Mouse (Mus musculus): ENCODE data around the gene Rmi1. TPM values are rescaled to one million over a fixed set of nuclear protein-coding genes. Genes with fewer than 3 reads are reported as not detected.

The Rmi1 gene
- polyA plus RNA-seq, 1 experiment = 2.8 TPM

- no peak overlapping the region for H3K4me3 ChIP-seq (replicated peaks)
- no peaks in the 10 kb centered on the region for H3K4me1 ChIP-seq
- no peaks in the 10 kb centered on the region for H3K36me3 ChIP-seq (replicated peaks; ENCODE audit: low read length)
- TF ChIP-seq FLI1 (IDR thresholded peaks at IDR 0.05; ENCODE audit: low read length) (no peak), GATA1 (IDR thresholded peaks at IDR 0.05; ENCODE audit: borderline replicate concordance, low read length) (no peak)
- peaks cover 18% of the 10 kb centered on the region for H3K9me3 ChIP-seq
- H3K27me3 ChIP-seq (replicated peaks) = peaks cover 34% of the 10 kb centered on the region
Observed at GRCm38 (mm10) chr13:58422242-58422641, 20.2 kb downstream of the Rmi1 start.

GRCm38 (mm10) chr13:58423061-58423660 is 21.1 kb downstream of the Rmi1 start:
- Histone ChIP-seq H3K4me1 (no peaks in the 10 kb centered on the region), H3K4me3 (replicated peaks) (no peak overlapping the region), H3K36me3 (replicated peaks; ENCODE audit: low read length) (no peaks in the 10 kb centered on the region), H3K9me3 (peaks cover 14% of the 10 kb centered on the region; the same call in 1 of the 2 replicates), H3K27me3 (replicated peaks) (peaks cover 37% of the 10 kb centered on the region)
- TF ChIP-seq FLI1 (IDR thresholded peaks at IDR 0.05; ENCODE audit: low read length) (no peak), GATA1 (IDR thresholded peaks at IDR 0.05; ENCODE audit: borderline replicate concordance, low read length) (no peak)

GRCm38 (mm10) chr13:58439716-58440115 is 37.7 kb downstream of the Rmi1 start:
- TF ChIP-seq FLI1 (IDR thresholded peaks at IDR 0.05; ENCODE audit: low read length) (no peak), GATA1 (IDR thresholded peaks at IDR 0.05; ENCODE audit: borderline replicate concordance, low read length) (no peak)
- H3K9me3 ChIP-seq = peaks cover 22% of the 10 kb centered on the region
- peaks cover 42% of the 10 kb centered on the region for H3K27me3 ChIP-seq (replicated peaks)
- peaks cover 9% of the 10 kb centered on the region for H3K4me1 ChIP-seq
- H3K4me3 ChIP-seq (replicated peaks) = no peak overlapping the region
- H3K36me3 ChIP-seq (replicated peaks; ENCODE audit: low read length) = no peaks in the 10 kb centered on the region

- Histone ChIP-seq H3K9me3 (peaks cover 10% of the 10 kb centered on the region), H3K36me3 (replicated peaks; ENCODE audit: low read length) (no peaks in the 10 kb centered on the region), H3K27me3 (replicated peaks) (peaks cover 62% of the 10 kb centered on the region), H3K4me3 (replicated peaks) (no peak overlapping the region), H3K4me1 (peaks cover 9% of the 10 kb centered on the region)
- no peak for TF ChIP-seq GATA1 (IDR thresholded peaks at IDR 0.05; ENCODE audit: borderline replicate concordance, low read length)
- no peak for TF ChIP-seq FLI1 (IDR thresholded peaks at IDR 0.05; ENCODE audit: low read length)
Observed at GRCm38 (mm10) chr13:58443326-58443725, 41.3 kb downstream of the Rmi1 start.

- Histone ChIP-seq H3K4me3 (replicated peaks) (peak overlapping the region; percentile 29), H3K27me3 (replicated peaks) (peaks cover 65% of the 10 kb centered on the region), H3K4me1 (peaks cover 9% of the 10 kb centered on the region), H3K36me3 (replicated peaks; ENCODE audit: low read length) (no peaks in the 10 kb centered on the region), H3K9me3 (peaks cover 10% of the 10 kb centered on the region)
- TF ChIP-seq GATA1 (IDR thresholded peaks at IDR 0.05; ENCODE audit: borderline replicate concordance, low read length) (no peak), FLI1 (IDR thresholded peaks at IDR 0.05; ENCODE audit: low read length) (no peak)
Observed at GRCm38 (mm10) chr13:58443787-58444186, 41.7 kb downstream of the Rmi1 start.

GRCm38 (mm10) chr13:58446541-58446940 is 44.5 kb downstream of the Rmi1 start:
- Histone ChIP-seq H3K4me1 (peaks cover 9% of the 10 kb centered on the region), H3K9me3 (peaks cover 10% of the 10 kb centered on the region), H3K36me3 (replicated peaks; ENCODE audit: low read length) (no peaks in the 10 kb centered on the region), H3K27me3 (replicated peaks) (peaks cover 76% of the 10 kb centered on the region), H3K4me3 (replicated peaks) (no peak overlapping the region)
- TF ChIP-seq GATA1 (IDR thresholded peaks at IDR 0.05; ENCODE audit: borderline replicate concordance, low read length) (no peak), FLI1 (IDR thresholded peaks at IDR 0.05; ENCODE audit: low read length) (no peak)

- Histone ChIP-seq H3K9me3 (peaks cover 4% of the 10 kb centered on the region), H3K4me1 (peaks cover 9% of the 10 kb centered on the region), H3K4me3 (replicated peaks) (no peak overlapping the region), H3K36me3 (replicated peaks; ENCODE audit: low read length) (no peaks in the 10 kb centered on the region), H3K27me3 (replicated peaks) (peaks cover 79% of the 10 kb centered on the region)
- TF ChIP-seq FLI1 (IDR thresholded peaks at IDR 0.05; ENCODE audit: low read length) (no peak), GATA1 (IDR thresholded peaks at IDR 0.05; ENCODE audit: borderline replicate concordance, low read length) (no peak)
Observed at GRCm38 (mm10) chr13:58450459-58451182, 48.6 kb downstream of the Rmi1 start.

GRCm38 (mm10) chr13:58452246-58452645 is 50.2 kb downstream of the Rmi1 start:
- peaks cover 82% of the 10 kb centered on the region for H3K27me3 ChIP-seq (replicated peaks)
- no peak overlapping the region for H3K4me3 ChIP-seq (replicated peaks)
- peaks cover 9% of the 10 kb centered on the region for H3K4me1 ChIP-seq
- peaks cover 14% of the 10 kb centered on the region for H3K9me3 ChIP-seq
- no peaks in the 10 kb centered on the region for H3K36me3 ChIP-seq (replicated peaks; ENCODE audit: low read length)
- TF ChIP-seq GATA1 (IDR thresholded peaks at IDR 0.05; ENCODE audit: borderline replicate concordance, low read length) (no peak), FLI1 (IDR thresholded peaks at IDR 0.05; ENCODE audit: low read length) (no peak)

GRCm38 (mm10) chr13:58452651-58453413 is 50.8 kb downstream of the Rmi1 start:
- Histone ChIP-seq H3K9me3 (peaks cover 17% of the 10 kb centered on the region), H3K36me3 (replicated peaks; ENCODE audit: low read length) (no peaks in the 10 kb centered on the region), H3K4me1 (peaks cover 9% of the 10 kb centered on the region), H3K27me3 (replicated peaks) (peaks cover 81% of the 10 kb centered on the region), H3K4me3 (replicated peaks) (peak overlapping the region; percentile 64)
- TF ChIP-seq GATA1 (IDR thresholded peaks at IDR 0.05; ENCODE audit: borderline replicate concordance, low read length) (no peak), FLI1 (IDR thresholded peaks at IDR 0.05; ENCODE audit: low read length) (no peak)

Data from megakaryocyte, embryonic 14.5 days (primary cell).